Mouse (Mus musculus): ENCODE results near the gene Hist1h1t. TPM values are rescaled to one million over a fixed set of nuclear protein-coding genes. Genes with fewer than 3 reads are reported as not detected.

Hist1h1t gene
- polyA plus RNA-seq, 1 experiment from 2014 or later: not detected

DNA sequence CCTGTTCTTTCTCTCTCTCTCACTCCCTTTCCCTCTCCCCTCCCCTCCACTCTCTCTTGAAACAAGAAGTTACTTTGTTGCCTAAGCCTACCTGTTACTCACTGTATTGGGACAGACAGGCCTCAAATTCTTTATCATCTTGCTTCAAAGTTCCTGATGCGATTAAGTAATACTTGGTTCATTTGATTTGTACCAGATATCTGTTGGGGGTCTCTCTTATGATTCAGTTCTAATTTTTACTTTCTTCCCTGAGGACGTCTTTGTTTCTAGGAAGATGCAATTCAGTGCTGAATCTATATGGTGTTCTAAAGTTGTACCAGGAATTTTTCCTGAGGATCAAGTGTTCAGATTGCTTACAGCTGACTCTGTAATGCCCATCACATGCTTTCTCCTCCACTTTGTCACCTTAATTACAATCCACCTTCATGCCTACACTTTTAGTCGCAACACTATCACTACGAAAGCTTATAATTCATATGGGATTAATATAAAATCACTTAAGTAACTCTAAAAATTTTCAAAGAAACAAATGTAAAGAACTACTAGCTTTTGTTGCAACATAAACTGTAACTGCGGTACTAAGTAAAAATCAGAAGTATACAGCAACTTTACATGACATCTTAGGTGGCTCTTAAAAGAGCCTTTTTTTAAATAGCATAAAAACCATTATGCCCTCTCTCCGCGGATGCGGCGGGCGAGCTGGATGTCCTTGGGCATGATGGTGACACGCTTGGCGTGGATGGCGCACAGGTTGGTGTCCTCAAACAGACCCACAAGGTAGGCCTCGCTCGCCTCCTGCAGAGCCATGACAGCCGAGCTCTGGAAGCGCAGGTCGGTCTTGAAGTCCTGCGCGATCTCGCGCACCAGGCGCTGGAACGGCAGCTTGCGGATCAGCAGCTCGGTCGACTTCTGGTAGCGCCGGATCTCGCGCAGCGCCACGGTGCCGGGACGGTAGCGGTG lies 49.1 kb downstream of the Hist1h1t start:
- H3K36me3 ChIP-seq (ENCODE audit: control insufficient read depth, insufficient read depth, low read length): no peaks in the 10 kb centered on the region
- H3K27me3 ChIP-seq (ENCODE audit: control insufficient read depth, insufficient read depth, low read length): no peaks in the 10 kb centered on the region
- peak overlapping the region; percentile 70; the same call in 1 of the 2 replicates for H3K27ac ChIP-seq (ENCODE audit: low read depth, low read length)
- H3K4me3 ChIP-seq (ENCODE audit: low read depth, low read length): peak overlapping the region; percentile 32
- H3K9me3 ChIP-seq (ENCODE audit: control insufficient read depth, low read length): no peaks in the 10 kb centered on the region
- DNase-seq (ENCODE audit: low spot score) (no peak), ATAC-seq (ENCODE audit: insufficient read depth, low FRiP score, low TSS enrichment) (no peak)
- 3% methylated on average over 20 of the region's 36 CpGs for WGBS
- peak overlapping the region; percentile 58 for H3K4me2 ChIP-seq (ENCODE audit: low read depth)
- peaks cover 16% of the 10 kb centered on the region; the same call in 1 of the 2 replicates for H3K4me1 ChIP-seq (ENCODE audit: control insufficient read depth, insufficient read depth, low read length)
- H3K9ac ChIP-seq (ENCODE audit: low read length): peak overlapping the region; percentile 60

DNA sequence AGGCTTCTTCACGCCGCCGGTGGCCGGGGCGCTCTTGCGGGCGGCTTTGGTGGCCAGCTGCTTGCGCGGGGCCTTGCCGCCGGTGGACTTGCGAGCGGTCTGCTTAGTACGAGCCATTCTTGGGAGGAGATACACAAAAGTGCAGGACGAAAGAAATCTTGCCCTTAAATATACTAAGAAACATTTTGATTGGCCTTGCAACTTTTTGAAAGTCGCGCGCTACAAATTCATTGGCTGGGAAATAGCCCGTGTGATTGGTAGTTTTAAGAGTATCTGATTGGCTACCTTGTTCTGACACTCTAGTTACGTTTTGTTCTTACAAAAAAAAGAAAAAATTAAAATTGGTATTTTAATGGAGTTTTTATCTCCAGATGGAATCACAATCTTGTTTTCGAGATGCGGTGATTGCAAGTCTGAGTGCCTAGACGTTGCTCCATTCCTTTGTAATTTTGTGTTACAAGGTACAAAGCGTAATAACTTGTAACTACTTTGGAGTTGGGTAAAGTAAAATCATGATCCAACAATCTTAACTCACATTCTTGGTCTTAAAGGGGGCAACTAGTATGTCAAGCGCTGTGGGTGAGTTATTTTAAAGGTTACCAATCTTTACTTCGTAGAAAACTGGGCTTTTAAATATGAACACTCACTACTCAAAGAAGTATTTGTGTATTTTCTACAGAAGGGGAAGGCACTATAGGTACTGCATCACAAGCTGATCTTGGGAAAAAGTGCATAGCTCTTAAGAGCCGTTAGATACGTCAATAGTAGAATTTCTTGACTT lies 50.0 kb downstream of the Hist1h1t start, which contains the start of gene Hist1h3c:
Gene Hist1h3c (minus strand): TSS at position 222 of the 781 bp plus-strand sequence.
- Histone ChIP-seq H3K4me2 (ENCODE audit: low read depth) (peak within 1 kb of the TSS; percentile 58), H3K27ac (ENCODE audit: low read depth, low read length) (peak within 1 kb of the TSS; percentile 98), H3K4me1 (ENCODE audit: control insufficient read depth, insufficient read depth, low read length) (peaks cover 13% of the 10 kb centered on the region; the same call in 1 of the 2 replicates), H3K9me3 (ENCODE audit: control insufficient read depth, low read length) (no peaks in the 10 kb centered on the region), H3K27me3 (ENCODE audit: control insufficient read depth, insufficient read depth, low read length) (no peaks in the 10 kb centered on the region), H3K4me3 (ENCODE audit: low read depth, low read length) (peak within 1 kb of the TSS; percentile 36), H3K9ac (ENCODE audit: low read length) (peak within 1 kb of the TSS; percentile 63), H3K36me3 (ENCODE audit: control insufficient read depth, insufficient read depth, low read length) (no peaks in the 10 kb centered on the region)
- under 1% methylated on average over 24 of the region's 28 CpGs for WGBS
- DNase-seq (ENCODE audit: low spot score) (peak; percentile 87), ATAC-seq (ENCODE audit: insufficient read depth, low FRiP score, low TSS enrichment) (peak; percentile 76)

Small RNA genes within 50 kb of the gene (microRNA-seq; reads per million reads assigned to microRNA genes)
- gene Gm44314: not detected
- gene Gm44350: not detected

Other genes with a start within 250 kb of the Hist1h1t start
- gene Btn1a1, start 229.9 kb upstream of the Hist1h1t start, polyA plus RNA-seq (2014; fragmentation: Nextera tagmentation; extraction: Ambion mirVana): 0.16 TPM in 1 of 2 replicates, not detected in the other
- 0.65 and 0.81 TPM in 2 replicates for gene Btn2a2, start 207.0 kb upstream of the Hist1h1t start, polyA plus RNA-seq (2014; fragmentation: Nextera tagmentation; extraction: Ambion mirVana)
- 3.4 and 6.8 TPM in 2 replicates for gene Hist1h4h, start 164.8 kb upstream of the Hist1h1t start, polyA plus RNA-seq (2014; fragmentation: Nextera tagmentation; extraction: Ambion mirVana)
- gene Hist1h2af, start 161.9 kb upstream of the Hist1h1t start, polyA plus RNA-seq (2014; fragmentation: Nextera tagmentation; extraction: Ambion mirVana): 1.6 and 2.1 TPM in 2 replicates
- gene Hist1h3g, start 160.4 kb upstream of the Hist1h1t start, polyA plus RNA-seq (2014; fragmentation: Nextera tagmentation; extraction: Ambion mirVana): 3.3 and 4.3 TPM in 2 replicates
- 0.82 and 1.3 TPM in 2 replicates for gene Hist1h2bh, start 152.4 kb upstream of the Hist1h1t start, polyA plus RNA-seq (2014; fragmentation: Nextera tagmentation; extraction: Ambion mirVana)
- 0.51 and 1.4 TPM in 2 replicates for gene Hist1h3f, start 151.8 kb upstream of the Hist1h1t start, polyA plus RNA-seq (2014; fragmentation: Nextera tagmentation; extraction: Ambion mirVana)
- gene Hist1h4f, start 144.2 kb upstream of the Hist1h1t start, polyA plus RNA-seq (2014; fragmentation: Nextera tagmentation; extraction: Ambion mirVana): 0.94 and 1.5 TPM in 2 replicates
- 0.58 TPM in 2 replicates for gene Hist1h1d, start 142.6 kb upstream of the Hist1h1t start, polyA plus RNA-seq (2014; fragmentation: Nextera tagmentation; extraction: Ambion mirVana)
- 6.4 and 6.9 TPM in 2 replicates for gene Hist1h3e, start 133.4 kb upstream of the Hist1h1t start, polyA plus RNA-seq (2014; fragmentation: Nextera tagmentation; extraction: Ambion mirVana)
- 61.5 and 64.3 TPM in 2 replicates for gene Hist1h2ae, start 124.6 kb upstream of the Hist1h1t start, polyA plus RNA-seq (2014; fragmentation: Nextera tagmentation; extraction: Ambion mirVana)
- 6.9 and 10.2 TPM in 2 replicates for gene Hist1h2bg, start 124.4 kb upstream of the Hist1h1t start, polyA plus RNA-seq (2014; fragmentation: Nextera tagmentation; extraction: Ambion mirVana)
- 3.4 and 4.1 TPM in 2 replicates for gene Hist1h2bf, start 121.6 kb upstream of the Hist1h1t start, polyA plus RNA-seq (2014; fragmentation: Nextera tagmentation; extraction: Ambion mirVana)
- 0.90 and 4.0 TPM in 2 replicates for gene Hist1h2ad, start 121.4 kb upstream of the Hist1h1t start, polyA plus RNA-seq (2014; fragmentation: Nextera tagmentation; extraction: Ambion mirVana)
- 8.1 and 10.4 TPM in 2 replicates for gene Hist1h3d, start 120.1 kb upstream of the Hist1h1t start, polyA plus RNA-seq (2014; fragmentation: Nextera tagmentation; extraction: Ambion mirVana)
- gene Hist1h4d, start 114.2 kb upstream of the Hist1h1t start, polyA plus RNA-seq (2014; fragmentation: Nextera tagmentation; extraction: Ambion mirVana): 89.4 and 91.9 TPM in 2 replicates
- gene Hist1h2be, start 74.7 kb upstream of the Hist1h1t start, polyA plus RNA-seq (2014; fragmentation: Nextera tagmentation; extraction: Ambion mirVana): 1.7 and 1.8 TPM in 2 replicates
- gene Hist1h1e, start 73.3 kb upstream of the Hist1h1t start, polyA plus RNA-seq (2014; fragmentation: Nextera tagmentation; extraction: Ambion mirVana): 16.3 and 18.2 TPM in 2 replicates
- 0.92 and 0.97 TPM in 2 replicates for gene Hist1h2ac, start 11.9 kb upstream of the Hist1h1t start, polyA plus RNA-seq (2014; fragmentation: Nextera tagmentation; extraction: Ambion mirVana)
- 21.3 and 22.2 TPM in 2 replicates for gene Hist1h2bc, start 11.6 kb upstream of the Hist1h1t start, polyA plus RNA-seq (2014; fragmentation: Nextera tagmentation; extraction: Ambion mirVana)
- 4.1 and 5.2 TPM in 2 replicates for gene Hist1h4c, start 2.6 kb downstream of the Hist1h1t start, polyA plus RNA-seq (2014; fragmentation: Nextera tagmentation; extraction: Ambion mirVana)
- 3.2 and 3.3 TPM in 2 replicates for gene Hfe, start 15.0 kb downstream of the Hist1h1t start, polyA plus RNA-seq (2014; fragmentation: Nextera tagmentation; extraction: Ambion mirVana)
- 12.2 and 15.3 TPM in 2 replicates for gene Hist1h1c, start 43.0 kb downstream of the Hist1h1t start, polyA plus RNA-seq (2014; fragmentation: Nextera tagmentation; extraction: Ambion mirVana)
- gene Hist1h3c, start 49.8 kb downstream of the Hist1h1t start, polyA plus RNA-seq (2014; fragmentation: Nextera tagmentation; extraction: Ambion mirVana): 8.3 and 10.6 TPM in 2 replicates
- 2.4 and 2.9 TPM in 2 replicates for gene Hist1h2bb, start 50.9 kb downstream of the Hist1h1t start, polyA plus RNA-seq (2014; fragmentation: Nextera tagmentation; extraction: Ambion mirVana)
- 33.1 and 47.3 TPM in 2 replicates for gene Hist1h2ab, start 55.3 kb downstream of the Hist1h1t start, polyA plus RNA-seq (2014; fragmentation: Nextera tagmentation; extraction: Ambion mirVana)
- gene Hist1h3b, start 56.5 kb downstream of the Hist1h1t start, polyA plus RNA-seq (2014; fragmentation: Nextera tagmentation; extraction: Ambion mirVana): 6.2 and 8.4 TPM in 2 replicates
- gene Hist1h4b, start 61.2 kb downstream of the Hist1h1t start, polyA plus RNA-seq (2014; fragmentation: Nextera tagmentation; extraction: Ambion mirVana): 4.3 and 9.0 TPM in 2 replicates
- gene Hist1h4a, start 65.4 kb downstream of the Hist1h1t start, polyA plus RNA-seq (2014; fragmentation: Nextera tagmentation; extraction: Ambion mirVana): not detected in 2 replicates
- 2.3 and 4.3 TPM in 2 replicates for gene Hist1h3a, start 66.6 kb downstream of the Hist1h1t start, polyA plus RNA-seq (2014; fragmentation: Nextera tagmentation; extraction: Ambion mirVana)
- gene Hist1h1a, start 67.9 kb downstream of the Hist1h1t start, polyA plus RNA-seq (2014; fragmentation: Nextera tagmentation; extraction: Ambion mirVana): 1.1 and 3.6 TPM in 2 replicates
- gene Trim38, start 74.1 kb downstream of the Hist1h1t start, polyA plus RNA-seq (2014; fragmentation: Nextera tagmentation; extraction: Ambion mirVana): not detected in 2 replicates
- gene Slc17a2, start 111.2 kb downstream of the Hist1h1t start, polyA plus RNA-seq (2014; fragmentation: Nextera tagmentation; extraction: Ambion mirVana): not detected in 2 replicates
- gene Slc17a3, start 143.6 kb downstream of the Hist1h1t start, polyA plus RNA-seq (2014; fragmentation: Nextera tagmentation; extraction: Ambion mirVana): not detected in 2 replicates
- not detected in 2 replicates for gene Slc17a1, start 171.9 kb downstream of the Hist1h1t start, polyA plus RNA-seq (2014; fragmentation: Nextera tagmentation; extraction: Ambion mirVana)
- gene Slc17a4, start 219.2 kb downstream of the Hist1h1t start, polyA plus RNA-seq (2014; fragmentation: Nextera tagmentation; extraction: Ambion mirVana): 0.49 and 0.64 TPM in 2 replicates
- gene Hist1h2ba, start 238.3 kb downstream of the Hist1h1t start, polyA plus RNA-seq (2014; fragmentation: Nextera tagmentation; extraction: Ambion mirVana): not detected in 2 replicates
- gene Hist1h2aa, start 238.6 kb downstream of the Hist1h1t start, polyA plus RNA-seq (2014; fragmentation: Nextera tagmentation; extraction: Ambion mirVana): not detected in 2 replicates